Mouse (Mus musculus) heart, adult 2 months (tissue): Measurements from ENCODE around the gene Tbr1.
A peak's percentile ranks its signal among the peaks of the same experiment; 100 is the strongest.

Source experiments
- CTCF ChIP-seq: fragments of 200-600 bp; IDR thresholded peaks from 2 replicates; pipeline ENCODE4 v1.8.1; 2022; ENCODE audit warnings: antibody characterized with exemption, mild to moderate bottlenecking, moderate library complexity
- EP300 ChIP-seq: fragments of 200-500 bp; IDR thresholded peaks from 2 replicates; pipeline ENCODE4 v1.6.1; 2011; ENCODE audit warnings: low read depth, low read length, control low read depth; ENCODE audit not compliant: insufficient read depth
- POLR2A ChIP-seq: fragments of 200-500 bp; IDR thresholded peaks from 2 replicates; pipeline ENCODE4 v1.6.1; 2011; ENCODE audit warnings: mild to moderate bottlenecking, low read depth, low read length, control low read depth; ENCODE audit not compliant: insufficient read depth

- peak; percentile 54 for TF ChIP-seq CTCF
- no peak for TF ChIP-seq POLR2A
- TF ChIP-seq EP300: no peak
Observed at GRCm38 (mm10) chr2:61814548-61815473, 12.1 kb downstream of the Tbr1 start.
